In genomic region chr13:114458291-114458885, GRCm38 (mm10) we compare ENCODE assay signal across 7 mouse cellular contexts. TPM values are rescaled to one million over a fixed set of nuclear protein-coding genes. Genes with fewer than 3 reads are reported as not detected.
A peak's percentile ranks its signal among the peaks of the same experiment; 100 is the strongest.
DNase-seq lines count a peak whose midpoint lies in the region; ATAC-seq and TF ChIP-seq lines count a peak whose summit lies in the region.

No protein-coding gene starts in this region.

- no peaks in the 10 kb centered on the region for H3K4me1 ChIP-seq in ES-Bruce4 (ENCODE audit: control insufficient read depth, insufficient read depth, low read length)
- peaks cover 48% of the 10 kb centered on the region for H3K4me1 ChIP-seq in forebrain, embryonic 10.5 days
- H3K4me1 ChIP-seq in limb, embryonic 14.5 days (ENCODE audit: control insufficient read depth, insufficient read depth, low read length), result peaks cover 9% of the 10 kb centered on the region; the same call in 1 of the 2 replicates
- peaks cover 36% of the 10 kb centered on the region for H3K4me1 ChIP-seq in midbrain, embryonic 16.5 days (ENCODE audit: control insufficient read depth, insufficient read depth, low read length)

- under 1% methylated on average over 56 of the region's 56 CpGs for WGBS in forebrain, embryonic 10.5 days
- under 1% methylated on average over 49 of the region's 56 CpGs for WGBS in limb, embryonic 14.5 days
- WGBS in midbrain, embryonic 16.5 days, result 0% methylated on average over 46 of the region's 56 CpGs

- peak; percentile 45 for ATAC-seq in limb, embryonic 14.5 days (ENCODE audit: low FRiP score, low read depth)
- ATAC-seq in midbrain, embryonic 16.5 days, result peak; percentile 76

- peaks cover 25% of the 10 kb centered on the region for H3K27me3 ChIP-seq in ES-Bruce4 (ENCODE audit: control insufficient read depth, insufficient read depth, low read length, poor library complexity, severe bottlenecking)
- H3K27me3 ChIP-seq in forebrain, embryonic 10.5 days (ENCODE audit: poor library complexity, severe bottlenecking), result peaks cover 78% of the 10 kb centered on the region
- H3K27me3 ChIP-seq in limb, embryonic 14.5 days (ENCODE audit: control insufficient read depth, insufficient read depth, low read length), result peaks cover 23% of the 10 kb centered on the region; the same call in 1 of the 2 replicates
- peaks cover 6% of the 10 kb centered on the region for H3K27me3 ChIP-seq in midbrain, embryonic 16.5 days (ENCODE audit: control insufficient read depth, insufficient read depth, low read depth, low read length)

- TF ChIP-seq POLR2A in ES-Bruce4 (IDR thresholded peaks at IDR 0.05; ENCODE audit: insufficient read depth, low read length), result no peak
- no peak for TF ChIP-seq POLR2A in limb, embryonic 14.5 days (IDR thresholded peaks at IDR 0.05; ENCODE audit: borderline replicate concordance, extremely low read depth, insufficient read depth, insufficient read length)

- no peaks in the 10 kb centered on the region for H3K36me3 ChIP-seq in ES-Bruce4 (ENCODE audit: control insufficient read depth, insufficient read depth, low read length, poor library complexity, severe bottlenecking)
- H3K36me3 ChIP-seq in forebrain, embryonic 10.5 days (replicated peaks), result peaks cover 6% of the 10 kb centered on the region
- no peaks in the 10 kb centered on the region for H3K36me3 ChIP-seq in limb, embryonic 14.5 days (ENCODE audit: control insufficient read depth, insufficient read depth, low read length)
- no peaks in the 10 kb centered on the region for H3K36me3 ChIP-seq in midbrain, embryonic 16.5 days (ENCODE audit: control insufficient read depth, insufficient read depth, low read length)

- H3K27ac ChIP-seq in ES-Bruce4 (ENCODE audit: insufficient read depth, low read length), result no peak overlapping the region
- H3K27ac ChIP-seq in forebrain, embryonic 10.5 days, result peak overlapping the region; percentile 89
- peak overlapping the region; percentile 61; the same call in 1 of the 2 replicates for H3K27ac ChIP-seq in limb, embryonic 14.5 days (replicated peaks; ENCODE audit: low read depth, low read length)
- no peak overlapping the region for H3K27ac ChIP-seq in midbrain, embryonic 16.5 days (ENCODE audit: low read length)

- no peak for TF ChIP-seq CTCF in ES-Bruce4 (IDR thresholded peaks at IDR 0.05; ENCODE audit: low read depth, low read length)

- DNase-seq in ZHBTc4 (ENCODE audit: low read depth, low spot score), result peak; percentile 82
- DNase-seq in forebrain, embryonic 10.5 days (ENCODE audit: extremely low spot score, low spot score), result peak; percentile 67
- DNase-seq in heart, postnatal 4 days, result peak; percentile 51
- peak; percentile 49 for DNase-seq in limb, embryonic 14.5 days (ENCODE audit: low spot score)
- peak; percentile 29 for DNase-seq in testis, postnatal 14 days (ENCODE audit: low spot score)

- peak overlapping the region; percentile 76 for H3K9ac ChIP-seq in ES-Bruce4 (ENCODE audit: low read depth, poor library complexity, severe bottlenecking)
- H3K9ac ChIP-seq in limb, embryonic 14.5 days (ENCODE audit: low read depth, low read length, severe bottlenecking), result peak overlapping the region; percentile 59
- H3K9ac ChIP-seq in midbrain, embryonic 16.5 days (ENCODE audit: low read depth, low read length), result peak overlapping the region; percentile 59

- H3K4me2 ChIP-seq in limb, embryonic 14.5 days (replicated peaks; ENCODE audit: low read depth, low read length, severe bottlenecking), result peak overlapping the region; percentile 95
- H3K4me2 ChIP-seq in midbrain, embryonic 16.5 days (ENCODE audit: low read length), result peak overlapping the region; percentile 96

- peak overlapping the region; percentile 67 for H3K4me3 ChIP-seq in ES-Bruce4 (ENCODE audit: low read depth, low read length)
- H3K4me3 ChIP-seq in forebrain, embryonic 10.5 days, result peak overlapping the region; percentile 67
- H3K4me3 ChIP-seq in limb, embryonic 14.5 days (replicated peaks; ENCODE audit: low read length), result peak overlapping the region; percentile 59
- H3K4me3 ChIP-seq in midbrain, embryonic 16.5 days (ENCODE audit: low read depth, low read length), result peak overlapping the region; percentile 62

- no peak for TF ChIP-seq EP300 in ES-Bruce4 (IDR thresholded peaks at IDR 0.05; ENCODE audit: insufficient read depth, low read depth, low read length)

- no peaks in the 10 kb centered on the region for H3K9me3 ChIP-seq in ES-Bruce4 (replicated peaks; ENCODE audit: control insufficient read depth, insufficient read depth, low read length, poor library complexity, severe bottlenecking)
- H3K9me3 ChIP-seq in forebrain, embryonic 10.5 days, result no peaks in the 10 kb centered on the region
- H3K9me3 ChIP-seq in limb, embryonic 14.5 days (ENCODE audit: control insufficient read depth, low read length), result no peaks in the 10 kb centered on the region
- no peaks in the 10 kb centered on the region for H3K9me3 ChIP-seq in midbrain, embryonic 16.5 days (replicated peaks; ENCODE audit: control insufficient read depth, low read length, poor library complexity, severe bottlenecking)

RNA-seq across cellular contexts. Expression of gene Fst, which starts 0.4 kb away (rescaled TPM):
- polyA plus RNA-seq in ES-Bruce4 (2011; ENCODE audit: insufficient read depth, insufficient read length, low read depth, missing spikeins), result 3.2 and 3.6 TPM in 2 replicates
- polyA plus RNA-seq in forebrain, embryonic 10.5 days (2016; fragmentation: Nextera tagmentation; extraction: Ambion mirVana), result 11.4 and 13.9 TPM in 2 replicates
- under 1 TPM; 0.74 to 0.88 TPM for total RNA-seq in heart, postnatal 4 days (2021)
- polyA plus RNA-seq in limb, embryonic 14.5 days (2012; rRNA removed), result 32.1 and 32.9 TPM in 2 replicates
- 57.0 and 58.0 TPM in 2 replicates for polyA plus RNA-seq in limb, embryonic 14.5 days (2014; fragmentation: Nextera tagmentation; extraction: Ambion mirVana)
- 4.2 and 5.4 TPM in 2 replicates for polyA plus RNA-seq in midbrain, embryonic 16.5 days (2015; fragmentation: Nextera tagmentation; extraction: Ambion mirVana)

Comparison
In these comparisons a context has a peak if more than half of its experiments do, and no peak if none do; other contexts are left out.
1. H3K27ac ChIP-seq: peak in forebrain, embryonic 10.5 days (single experiment) and limb, embryonic 14.5 days (single experiment); none in ES-Bruce4 (single experiment) and midbrain, embryonic 16.5 days (single experiment).
2. DNase-seq: peak in every context shown above with its lines; median percentile 82 in ZHBTc4; 67 in forebrain, embryonic 10.5 days; 51 in heart, postnatal 4 days; 49 in limb, embryonic 14.5 days; 29 in testis, postnatal 14 days.
3. Peak in every context shown above with its lines, with median percentiles within 50 percentile points of each other: H3K4me3 ChIP-seq and H3K9ac ChIP-seq.